ENCODE assay signal across 11 mouse cellular contexts in genomic region chr1:88638622-88639021, GRCm38 (mm10).
DNase-seq lines count a peak whose midpoint lies in the region; ATAC-seq lines count a peak whose summit lies in the region.
"Had no signal": no experiment of that assay in that cellular context is flagged by ENCODE, and none has a peak within 500 bp of the region (broad histone marks: within the 10 kb centered on the region; RNA-seq: fewer than 3 reads in every experiment).

No protein-coding gene starts in this region.

- WGBS in intestine, embryonic 14.5 days: 60% methylated on average over 4 of the region's 4 CpGs
- WGBS in lung, embryonic 15.5 days: 59% methylated on average over 4 of the region's 4 CpGs

- H3K9ac ChIP-seq in intestine, embryonic 14.5 days (ENCODE audit: low read length): no peak overlapping the region
- no peak overlapping the region for H3K9ac ChIP-seq in lung, embryonic 15.5 days
- H3K9ac ChIP-seq: heart, embryonic 15.5 days; liver, embryonic 15.5 days had no signal

- H3K9me3 ChIP-seq in intestine, embryonic 14.5 days (ENCODE audit: control insufficient read depth, low read length): no peaks in the 10 kb centered on the region
- H3K9me3 ChIP-seq in lung, embryonic 15.5 days: no peaks in the 10 kb centered on the region
- H3K9me3 ChIP-seq: heart, embryonic 15.5 days; liver, embryonic 15.5 days had no signal

- H3K36me3 ChIP-seq in intestine, embryonic 14.5 days (ENCODE audit: control insufficient read depth, insufficient read depth, low read length): no peaks in the 10 kb centered on the region
- no peaks in the 10 kb centered on the region for H3K36me3 ChIP-seq in lung, embryonic 15.5 days
- H3K36me3 ChIP-seq: heart, embryonic 15.5 days; liver, embryonic 15.5 days had no signal

- peak; percentile 35 for DNase-seq in urinary bladder, postnatal 14 days (ENCODE audit: low spot score)
- no peak for DNase-seq in urinary bladder, postnatal 36 days (ENCODE audit: low spot score in 2 of 2)
- DNase-seq in intestine, embryonic 14.5 days (ENCODE audit: low spot score): no peak
- no peak for DNase-seq in ovary, postnatal 36 days (ENCODE audit: low spot score)
- no peak for DNase-seq in urinary bladder, postnatal 10 days (ENCODE audit: low spot score)
- DNase-seq in thymus, adult 18-20 months: no peak
- DNase-seq: gastrocnemius, adult 2 months had no signal

- H3K27ac ChIP-seq in intestine, embryonic 14.5 days (ENCODE audit: low read depth): no peak overlapping the region
- H3K27ac ChIP-seq in lung, embryonic 15.5 days: peak overlapping the region; percentile 71
- H3K27ac ChIP-seq: gastrocnemius, adult 2 months; liver, embryonic 15.5 days had no signal

- peak; percentile 50 for ATAC-seq in intestine, embryonic 14.5 days (replicated peaks; ENCODE audit: low FRiP score, low TSS enrichment, low read depth)
- ATAC-seq in lung, embryonic 15.5 days (ENCODE audit: borderline replicate concordance, extremely low read depth, low FRiP score, low TSS enrichment): no peak
- ATAC-seq: midbrain, embryonic 16.5 days had no signal

- H3K27me3 ChIP-seq in intestine, embryonic 14.5 days (replicated peaks; ENCODE audit: control insufficient read depth, insufficient read depth, low read length): no peaks in the 10 kb centered on the region
- no peaks in the 10 kb centered on the region for H3K27me3 ChIP-seq in lung, embryonic 15.5 days
- H3K27me3 ChIP-seq: heart, embryonic 15.5 days; liver, embryonic 15.5 days had no signal

- H3K4me1 ChIP-seq in intestine, embryonic 14.5 days (replicated peaks; ENCODE audit: control insufficient read depth, insufficient read depth, low read length): peaks cover 9% of the 10 kb centered on the region
- peaks cover 34% of the 10 kb centered on the region for H3K4me1 ChIP-seq in lung, embryonic 15.5 days

- H3K4me2 ChIP-seq in intestine, embryonic 14.5 days (ENCODE audit: low read length): no peak overlapping the region
- H3K4me2 ChIP-seq in lung, embryonic 15.5 days: no peak overlapping the region
- H3K4me2 ChIP-seq: heart, embryonic 15.5 days; liver, embryonic 15.5 days had no signal

- H3K4me3 ChIP-seq in intestine, embryonic 14.5 days (ENCODE audit: low read depth, low read length): no peak overlapping the region
- no peak overlapping the region for H3K4me3 ChIP-seq in lung, embryonic 15.5 days
- H3K4me3 ChIP-seq: gastrocnemius, adult 2 months; heart, embryonic 15.5 days; liver, embryonic 15.5 days had no signal
